Mouse (Mus musculus): ENCODE measurements around the gene Tmem88b.
A peak's percentile ranks its signal among the peaks of the same experiment; 100 is the strongest.
"Not testable (repeated sequence)": the region's sequence is repeated elsewhere in the genome, so short reads cannot be mapped to it uniquely, and the experiment has no call there.

Gene Tmem88b

GRCm38 (mm10) chr4:155788833-155789232 is 3.2 kb upstream of the Tmem88b start:
- not testable (repeated sequence) for DNase-seq (ENCODE audit: low spot score)

- DNase-seq (ENCODE audit: low spot score) = no peak
Observed at GRCm38 (mm10) chr4:155788300-155788699, 2.6 kb upstream of the Tmem88b start.

GRCm38 (mm10) chr4:155785246-155785645 is 428 bp downstream of the Tmem88b start:
- no peak for DNase-seq (ENCODE audit: low spot score)

GRCm38 (mm10) chr4:155784081-155784701 is 1.5 kb downstream of the Tmem88b start:
- peak; percentile 84 for DNase-seq (ENCODE audit: low spot score)

GRCm38 (mm10) chr4:155783486-155784080 is 2.1 kb downstream of the Tmem88b start:
- DNase-seq (ENCODE audit: low spot score) = no peak

- DNase-seq (ENCODE audit: low spot score) = peak; percentile 58
Observed at GRCm38 (mm10) chr4:155780895-155781294, 4.8 kb downstream of the Tmem88b start.

GRCm38 (mm10) chr4:155779498-155779897 is 6.2 kb downstream of the Tmem88b start:
- no peak for DNase-seq (ENCODE audit: low spot score)

- peak; percentile 72 for DNase-seq (ENCODE audit: low spot score)
Observed at GRCm38 (mm10) chr4:155777816-155778215, 7.9 kb downstream of the Tmem88b start.

- DNase-seq (ENCODE audit: low spot score) = no peak
Observed at GRCm38 (mm10) chr4:155776704-155777335, 8.9 kb downstream of the Tmem88b start.

- DNase-seq (ENCODE audit: low spot score) = no peak
Observed at GRCm38 (mm10) chr4:155775855-155776254, 9.8 kb downstream of the Tmem88b start.

- no peak for DNase-seq (ENCODE audit: low spot score)
Observed at GRCm38 (mm10) chr4:155774971-155775740, 10.5 kb downstream of the Tmem88b start.

- peak; percentile 87 for DNase-seq (ENCODE audit: low spot score)
Observed at GRCm38 (mm10) chr4:155774280-155774754, 11.4 kb downstream of the Tmem88b start, which contains the start of gene Vwa1. Gene Vwa1 (minus strand): TSS chr4:155774698.

GRCm38 (mm10) chr4:155773335-155774078 is 12.2 kb downstream of the Tmem88b start:
- DNase-seq (ENCODE audit: low spot score) = no peak

- DNase-seq (ENCODE audit: low spot score) = no peak
Observed at GRCm38 (mm10) chr4:155772786-155773185, 12.9 kb downstream of the Tmem88b start.

- DNase-seq (ENCODE audit: low spot score) = no peak
Observed at GRCm38 (mm10) chr4:155771706-155772105, 14.0 kb downstream of the Tmem88b start.

- DNase-seq (ENCODE audit: low spot score) = no peak
Observed at GRCm38 (mm10) chr4:155770626-155771025, 15.0 kb downstream of the Tmem88b start.

- DNase-seq (ENCODE audit: low spot score) = peak; percentile 91
Observed at GRCm38 (mm10) chr4:155769880-155770512, 15.7 kb downstream of the Tmem88b start.

GRCm38 (mm10) chr4:155769496-155769879 is 16.2 kb downstream of the Tmem88b start:
- no peak for DNase-seq (ENCODE audit: low spot score)

- no peak for DNase-seq (ENCODE audit: low spot score)
Observed at GRCm38 (mm10) chr4:155762357-155762756, 23.3 kb downstream of the Tmem88b start.

- no peak for DNase-seq (ENCODE audit: low spot score)
Observed at GRCm38 (mm10) chr4:155761356-155762099, 24.1 kb downstream of the Tmem88b start.

Measured in ovary, postnatal 36 days (tissue).